Mouse (Mus musculus) ovary, adult 10 weeks (tissue): ENCODE results near the gene Asb8. TPM values are rescaled to one million over a fixed set of nuclear protein-coding genes. Genes with fewer than 3 reads are reported as not detected.

Source experiments
- polyA plus RNA-seq: library from polyadenylated mRNA; stranded (reverse); fragments of 350-450 nt; fragmentation: Illumina TruSeq; extraction: RNeasy Lipid Tissue Mini Kit (QIAGEN cat#74804); gene quantifications from one replicate; pipeline ENCODE4 v1.2.3, GENCODE M21; 2014

Asb8 gene
- 23.2 TPM for polyA plus RNA-seq

DNA sequence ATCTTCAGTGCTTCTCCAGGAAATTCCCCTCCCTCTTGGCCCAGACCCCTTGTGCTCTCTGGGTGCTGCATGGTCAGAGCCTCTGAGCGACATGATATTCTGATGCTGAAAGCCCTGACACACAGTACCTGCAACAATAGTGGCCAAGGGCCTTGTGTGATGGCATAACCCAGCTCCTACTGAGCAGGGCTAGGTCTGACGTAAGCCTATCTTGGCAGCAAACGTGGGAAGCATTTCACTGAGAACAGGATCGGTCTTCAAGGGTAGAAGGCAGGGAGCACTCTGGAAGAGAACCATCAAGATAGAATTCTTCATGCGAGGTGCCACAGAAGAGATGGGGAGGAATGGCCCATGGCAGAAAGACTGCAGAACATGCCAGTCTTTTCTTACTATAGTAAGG lies at the start of gene Asb8:
Gene Asb8, minus strand, starts transcription at position 101 of the 400 bp plus-strand sequence.

DNA sequence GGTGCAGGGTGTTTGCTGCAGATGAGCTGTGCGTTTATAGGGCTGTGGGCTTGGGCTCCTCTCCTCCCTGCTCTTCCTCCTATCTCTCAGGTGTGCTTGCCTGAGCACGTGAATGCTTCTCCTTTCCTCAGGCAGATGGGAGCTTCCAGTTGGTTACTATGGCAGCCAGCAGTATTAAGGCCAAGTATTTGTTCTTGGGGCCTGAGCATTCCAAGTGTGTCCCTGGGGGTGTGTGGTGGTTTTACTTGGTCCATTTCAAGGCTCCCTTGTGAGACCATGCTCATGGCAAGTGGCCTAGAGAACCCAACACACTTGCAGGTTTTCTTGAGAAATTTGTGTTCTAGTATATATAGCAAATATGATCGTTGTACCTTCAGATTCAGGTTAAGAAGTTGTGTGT lies 30.0 kb upstream of the Asb8 start, which contains the start of gene Olfr288:
Gene Olfr288, minus strand, starts transcription at position 101 of the 400 bp plus-strand sequence.

DNA sequence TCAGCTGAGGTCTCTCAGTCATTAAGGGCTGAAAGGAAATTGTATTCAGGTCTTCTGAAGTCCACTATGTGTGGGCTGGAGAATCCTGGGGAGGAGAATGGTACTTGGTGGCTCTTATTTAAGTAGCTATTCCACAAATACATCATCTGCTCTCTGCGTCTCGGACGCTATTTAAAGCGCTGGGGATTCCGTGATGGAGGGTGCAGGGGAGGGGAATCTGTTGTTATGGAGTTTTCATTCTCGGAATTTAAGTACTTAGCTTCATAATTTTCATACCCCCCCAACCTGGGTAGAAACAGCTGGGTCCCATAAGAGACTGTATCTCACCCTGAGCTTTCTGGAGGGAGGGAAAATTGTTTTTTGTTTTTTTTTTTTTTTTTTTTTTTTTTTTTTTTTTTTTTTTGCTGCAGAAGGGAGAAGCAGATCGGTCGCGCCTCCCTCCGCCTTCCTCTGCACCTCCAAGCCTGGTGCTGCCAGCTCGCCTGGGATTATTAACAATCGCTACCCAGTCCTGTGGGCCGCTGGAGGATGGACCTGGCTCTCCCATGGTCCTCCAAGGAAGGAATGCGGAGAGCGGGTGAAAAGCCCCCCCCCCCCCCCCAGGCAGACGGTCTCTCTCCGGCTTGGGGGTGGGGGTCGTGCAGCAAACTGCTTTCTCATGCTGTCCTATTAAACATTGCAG lies 1.7 kb upstream of the Asb8 start, which contains the start of gene Ccdc184:
Gene Ccdc184, plus strand, starts transcription at position 196 of the 682 bp plus-strand sequence.

GRCm38 (mm10) chr15:98093121-98094011 lies 72.1 kb downstream of the Asb8 start, which contains the start of gene Senp1:
Gene Senp1, minus strand, starts transcription at chr15:98093744.

DNA sequence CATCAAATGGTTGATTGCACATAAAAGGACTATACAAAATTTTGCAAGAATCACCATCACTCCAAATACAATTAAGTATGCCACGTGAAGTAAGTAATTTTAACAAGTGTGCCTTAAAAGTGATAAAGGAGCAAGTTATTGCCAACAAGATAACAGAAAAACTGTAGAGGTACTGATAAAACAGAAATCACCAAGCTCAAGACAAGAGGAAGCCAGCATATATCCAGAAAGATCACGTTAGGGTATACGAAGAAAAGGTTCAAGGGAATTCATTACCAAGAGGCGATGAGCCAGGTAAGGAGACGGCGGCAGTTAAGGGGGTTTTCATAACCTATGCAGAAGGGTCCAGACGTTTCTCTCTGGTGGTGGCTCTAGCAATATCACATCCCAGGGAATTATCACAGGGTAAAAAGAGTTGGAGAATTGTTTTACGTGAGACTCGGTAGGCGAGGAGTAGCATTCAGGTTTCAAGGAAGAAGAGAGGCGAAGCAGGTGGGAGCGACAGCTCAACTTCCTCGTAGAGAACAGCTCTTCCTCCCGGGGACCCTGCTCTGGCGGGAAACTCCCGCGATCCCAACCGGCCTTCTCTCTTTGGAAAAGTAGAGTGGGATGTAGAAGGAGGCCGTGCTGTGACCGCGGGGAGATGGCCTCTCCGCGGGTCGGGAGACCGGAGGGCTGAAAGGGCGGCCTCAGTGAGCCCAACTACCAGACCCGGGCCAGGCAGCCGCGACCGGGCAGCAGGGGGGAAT lies 72.9 kb downstream of the Asb8 start, which contains the start of gene Pfkm:
Gene Pfkm, plus strand, starts transcription at position 218 of the 749 bp plus-strand sequence.

Other genes with a start within 250 kb of the Asb8 start
- gene Tmem106c, start 201.4 kb downstream of the Asb8 start, polyA plus RNA-seq, result 10.4 TPM
- not detected for gene Col2a1, start 160.9 kb downstream of the Asb8 start, polyA plus RNA-seq
- 5.7 TPM for gene Pfkm, start 73.0 kb downstream of the Asb8 start, polyA plus RNA-seq
- 52.8 TPM for gene Senp1, start 71.9 kb downstream of the Asb8 start, polyA plus RNA-seq
- gene Ccdc184, start 1.5 kb upstream of the Asb8 start, polyA plus RNA-seq, result 0.14 TPM
- not detected for gene Olfr288, start 29.9 kb upstream of the Asb8 start, polyA plus RNA-seq
- 2.5 TPM for gene Gm44579, start 55.4 kb upstream of the Asb8 start, polyA plus RNA-seq
- gene Olfr287, start 55.4 kb upstream of the Asb8 start, polyA plus RNA-seq, result not detected
- not detected for gene Olfr286, start 68.8 kb upstream of the Asb8 start, polyA plus RNA-seq
- gene H1fnt, start 91.7 kb upstream of the Asb8 start, polyA plus RNA-seq, result not detected
- 1.7 TPM for gene Zfp641, start 130.5 kb upstream of the Asb8 start, polyA plus RNA-seq
- not detected for gene Olfr285, start 151.7 kb upstream of the Asb8 start, polyA plus RNA-seq
- not detected for gene Olfr284, start 175.4 kb upstream of the Asb8 start, polyA plus RNA-seq
- not detected for gene Olfr283, start 215.3 kb upstream of the Asb8 start, polyA plus RNA-seq